Mouse (Mus musculus): ENCODE results near the gene Crlf1.

Crlf1 gene

DNA sequence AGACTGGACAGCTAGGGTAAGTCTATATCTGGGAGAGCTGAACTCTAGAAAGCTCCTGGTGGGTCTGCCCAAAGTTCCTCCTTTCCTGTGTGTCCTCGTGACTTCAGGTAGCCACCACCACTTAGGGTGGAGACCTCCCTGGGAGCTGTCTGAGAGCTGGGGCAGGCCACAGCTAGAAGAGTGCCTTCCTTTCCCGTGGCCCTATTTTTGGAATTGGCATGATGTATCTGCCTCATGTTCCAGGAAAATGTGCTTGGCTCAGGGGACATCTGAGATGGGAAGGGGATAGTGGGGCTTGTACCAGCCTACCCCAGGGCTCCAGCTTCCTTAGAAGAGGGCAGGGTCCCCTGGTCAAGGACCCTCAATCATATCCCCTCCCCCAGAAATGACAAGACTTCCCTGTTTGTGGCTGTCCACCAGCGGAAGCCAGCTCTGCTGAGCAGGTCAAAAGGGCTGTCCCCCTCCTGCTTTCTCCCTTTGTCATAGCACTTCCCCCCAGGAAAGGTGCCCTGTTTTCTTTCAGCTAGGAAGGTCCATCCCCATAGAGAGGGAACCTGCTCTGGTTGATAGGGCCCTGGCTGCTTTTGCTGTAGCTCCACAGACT lies 58.7 kb downstream of the Crlf1 start:
- DNase-seq (ENCODE audit: low spot score in 2 of 2): no peak

DNA sequence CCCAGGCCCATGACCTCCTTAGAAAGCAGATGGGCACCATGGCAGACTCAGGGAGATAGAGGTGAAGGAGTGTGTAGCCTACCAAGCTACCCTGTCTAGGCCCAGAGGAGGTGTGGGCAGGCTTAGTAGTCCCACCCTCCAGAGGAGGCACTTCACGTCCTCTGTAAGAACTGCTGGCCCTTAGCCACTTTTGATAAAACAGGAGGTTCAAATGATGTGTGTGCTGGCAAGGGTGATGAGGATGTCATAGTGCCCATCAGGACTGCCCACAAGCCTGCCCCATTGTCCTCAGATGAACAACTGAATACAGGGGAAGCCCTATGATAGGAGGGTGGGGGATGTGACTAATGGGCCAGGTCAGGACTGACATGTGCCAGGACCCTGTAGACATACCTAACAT lies 59.9 kb downstream of the Crlf1 start:
- no peak for DNase-seq (ENCODE audit: low spot score in 2 of 2)
